Mouse (Mus musculus): ENCODE measurements around the gene Tmprss7. TPM values are rescaled to one million over a fixed set of nuclear protein-coding genes. Genes with fewer than 3 reads are reported as not detected.

Tmprss7 gene
- polyA plus RNA-seq, 1 experiment = not detected

- Histone ChIP-seq H3K4me1 (ENCODE audit: control insufficient read depth, insufficient read depth, insufficient read length, low read length) (no peaks in the 10 kb centered on the region), H3K4me3 (ENCODE audit: insufficient read depth, low read depth, low read length) (no peak overlapping the region), H3K27ac (replicated peaks; ENCODE audit: low read depth, low read length) (no peak overlapping the region)
Observed at GRCm38 (mm10) chr16:45711263-45711662, 17.8 kb upstream of the Tmprss7 start.

DNA sequence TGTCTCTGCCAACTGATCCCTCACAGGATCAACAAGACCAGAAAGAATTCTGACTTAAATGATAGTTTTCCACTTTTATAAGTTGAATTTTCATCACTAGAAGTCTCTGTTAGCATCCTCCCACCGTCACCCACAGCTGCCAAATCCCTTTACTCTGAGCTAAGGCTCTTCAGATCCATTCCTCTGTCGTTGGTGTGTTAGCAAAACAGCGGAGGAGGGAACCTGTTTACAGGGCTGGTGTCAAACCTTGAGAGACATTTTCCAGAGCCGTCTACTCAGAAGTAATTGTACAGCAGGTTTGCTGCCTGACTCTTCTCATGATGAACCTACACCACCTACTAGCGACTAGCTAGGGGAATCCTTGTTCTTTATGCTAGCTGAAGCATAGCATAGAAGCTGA lies 5.8 kb upstream of the Tmprss7 start:
- no peak overlapping the region for H3K4me3 ChIP-seq (ENCODE audit: insufficient read depth, low read depth, low read length)
- H3K4me1 ChIP-seq (ENCODE audit: control insufficient read depth, insufficient read depth, insufficient read length, low read length) = no peaks in the 10 kb centered on the region
- no peak overlapping the region for H3K27ac ChIP-seq (replicated peaks; ENCODE audit: low read depth, low read length)

DNA sequence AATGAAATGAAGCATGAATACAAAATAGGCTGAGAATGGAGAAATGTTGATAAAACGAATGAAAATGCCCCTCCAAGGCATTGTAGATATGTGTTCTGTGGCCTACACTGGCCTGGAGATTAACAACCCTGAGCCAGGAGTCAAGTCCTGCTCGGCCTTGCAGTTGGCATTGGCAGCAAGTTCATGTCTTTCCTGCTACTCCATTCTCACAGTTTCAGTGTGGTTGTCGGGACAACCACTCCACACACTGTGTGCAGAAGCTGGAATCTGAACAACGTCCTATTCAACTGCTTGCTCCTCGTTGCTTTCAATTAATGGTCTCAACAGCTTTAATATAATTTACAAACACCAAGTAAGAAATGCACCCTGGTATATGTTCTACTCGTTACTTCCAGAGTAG lies 4.5 kb upstream of the Tmprss7 start:
- no peak overlapping the region for H3K27ac ChIP-seq (replicated peaks; ENCODE audit: low read depth, low read length)
- no peak overlapping the region for H3K4me3 ChIP-seq (ENCODE audit: insufficient read depth, low read depth, low read length)
- no peaks in the 10 kb centered on the region for H3K4me1 ChIP-seq (ENCODE audit: control insufficient read depth, insufficient read depth, insufficient read length, low read length)

DNA sequence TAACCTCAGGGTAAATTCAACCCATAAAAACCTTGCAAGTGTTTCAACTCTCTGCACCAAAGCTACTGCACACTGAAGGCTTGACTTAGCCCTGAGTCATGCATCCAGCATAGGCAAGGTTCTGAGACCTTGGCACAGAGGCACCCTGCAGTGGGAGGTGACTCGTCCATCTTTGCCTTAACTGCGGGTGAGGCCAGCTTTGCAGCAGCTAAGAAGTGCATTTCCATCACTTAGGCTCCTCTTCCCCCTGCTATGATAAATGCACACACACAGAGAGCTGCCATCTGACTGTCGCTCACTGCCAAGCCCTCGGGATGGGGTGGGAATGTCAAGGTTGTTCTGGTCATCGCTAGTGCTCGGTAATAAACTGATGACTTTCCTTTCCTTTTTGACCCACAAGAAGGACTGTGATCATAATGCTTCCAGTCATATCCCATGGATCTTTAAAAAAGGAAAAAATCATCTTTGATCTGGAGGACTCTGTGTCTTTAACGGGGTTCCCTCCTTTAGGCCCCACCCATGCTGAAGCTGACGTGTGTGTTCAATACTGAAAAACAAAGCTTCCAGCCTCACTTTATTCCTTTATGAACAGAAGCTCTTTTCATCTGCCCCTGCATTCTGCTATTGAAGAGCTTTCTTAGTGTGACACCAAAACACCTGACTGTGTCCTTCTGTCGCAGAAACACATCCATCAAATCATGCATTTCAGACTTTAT lies 2.1 kb upstream of the Tmprss7 start:
- no peaks in the 10 kb centered on the region for H3K4me1 ChIP-seq (ENCODE audit: control insufficient read depth, insufficient read depth, insufficient read length, low read length)
- H3K4me3 ChIP-seq (ENCODE audit: insufficient read depth, low read depth, low read length) = no peak overlapping the region
- no peak overlapping the region for H3K27ac ChIP-seq (replicated peaks; ENCODE audit: low read depth, low read length)

DNA sequence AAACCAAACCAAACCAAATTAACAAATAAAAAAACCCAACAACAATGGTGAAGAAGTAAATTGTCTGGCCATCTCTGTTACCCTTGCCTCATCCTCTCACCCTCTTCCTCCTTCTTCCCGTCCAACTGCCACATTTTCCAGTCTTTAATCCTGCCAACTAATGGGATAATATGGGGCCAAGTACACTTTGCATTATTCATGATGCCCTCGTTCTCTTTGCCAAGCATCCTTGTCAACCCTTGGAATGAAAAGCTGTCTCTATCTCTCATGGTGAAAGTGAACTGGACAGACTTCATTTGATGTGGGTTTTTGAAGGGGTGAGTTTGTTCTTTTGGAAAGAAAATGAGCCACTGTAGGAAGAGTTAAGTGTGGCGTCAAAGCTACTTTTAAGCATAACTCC lies 607 bp downstream of the Tmprss7 start:
- Histone ChIP-seq H3K4me3 (ENCODE audit: insufficient read depth, low read depth, low read length) (no peak overlapping the region), H3K27ac (replicated peaks; ENCODE audit: low read depth, low read length) (no peak overlapping the region), H3K4me1 (ENCODE audit: control insufficient read depth, insufficient read depth, insufficient read length, low read length) (no peaks in the 10 kb centered on the region)

DNA sequence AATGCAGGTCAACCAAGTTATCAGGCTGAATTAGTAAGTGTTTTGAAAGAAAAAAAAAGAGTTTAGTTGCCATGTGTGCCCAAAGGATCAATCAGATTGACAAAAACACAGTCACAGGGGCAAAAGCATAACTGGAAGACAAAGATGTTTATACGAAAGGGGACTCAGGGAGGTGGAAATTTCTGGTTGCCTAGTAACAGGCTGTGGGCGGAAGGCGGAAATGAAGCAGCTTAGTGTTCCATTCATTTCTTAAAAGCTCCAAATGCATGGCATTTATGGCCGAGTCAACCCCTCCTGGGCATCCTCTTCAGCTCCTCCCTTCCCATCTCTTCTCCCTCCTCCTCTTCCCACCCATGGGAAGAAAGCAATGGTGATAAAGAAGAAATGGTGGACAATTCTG lies 3.3 kb downstream of the Tmprss7 start:
- Histone ChIP-seq H3K4me3 (ENCODE audit: insufficient read depth, low read depth, low read length) (no peak overlapping the region), H3K4me1 (ENCODE audit: control insufficient read depth, insufficient read depth, insufficient read length, low read length) (no peaks in the 10 kb centered on the region), H3K27ac (replicated peaks; ENCODE audit: low read depth, low read length) (no peak overlapping the region)

GRCm38 (mm10) chr16:45686833-45687232 lies 6.6 kb downstream of the Tmprss7 start:
- H3K4me3 ChIP-seq (ENCODE audit: insufficient read depth, low read depth, low read length) = no peak overlapping the region
- H3K4me1 ChIP-seq (ENCODE audit: control insufficient read depth, insufficient read depth, insufficient read length, low read length) = no peaks in the 10 kb centered on the region
- no peak overlapping the region for H3K27ac ChIP-seq (replicated peaks; ENCODE audit: low read depth, low read length)

- Histone ChIP-seq H3K27ac (replicated peaks; ENCODE audit: low read depth, low read length) (no peak overlapping the region), H3K4me3 (ENCODE audit: insufficient read depth, low read depth, low read length) (no peak overlapping the region), H3K4me1 (ENCODE audit: control insufficient read depth, insufficient read depth, insufficient read length, low read length) (no peaks in the 10 kb centered on the region)
Observed at GRCm38 (mm10) chr16:45685295-45685694, 8.2 kb downstream of the Tmprss7 start.

- H3K4me3 ChIP-seq (ENCODE audit: insufficient read depth, low read depth, low read length) = no peak overlapping the region
- H3K27ac ChIP-seq (replicated peaks; ENCODE audit: low read depth, low read length) = no peak overlapping the region
- H3K4me1 ChIP-seq (ENCODE audit: control insufficient read depth, insufficient read depth, insufficient read length, low read length) = no peaks in the 10 kb centered on the region
Observed at GRCm38 (mm10) chr16:45684815-45685214, 8.6 kb downstream of the Tmprss7 start.

- no peak overlapping the region for H3K27ac ChIP-seq (replicated peaks; ENCODE audit: low read depth, low read length)
- no peak overlapping the region for H3K4me3 ChIP-seq (ENCODE audit: insufficient read depth, low read depth, low read length)
Observed at GRCm38 (mm10) chr16:45676462-45676861, 17.0 kb downstream of the Tmprss7 start.

DNA sequence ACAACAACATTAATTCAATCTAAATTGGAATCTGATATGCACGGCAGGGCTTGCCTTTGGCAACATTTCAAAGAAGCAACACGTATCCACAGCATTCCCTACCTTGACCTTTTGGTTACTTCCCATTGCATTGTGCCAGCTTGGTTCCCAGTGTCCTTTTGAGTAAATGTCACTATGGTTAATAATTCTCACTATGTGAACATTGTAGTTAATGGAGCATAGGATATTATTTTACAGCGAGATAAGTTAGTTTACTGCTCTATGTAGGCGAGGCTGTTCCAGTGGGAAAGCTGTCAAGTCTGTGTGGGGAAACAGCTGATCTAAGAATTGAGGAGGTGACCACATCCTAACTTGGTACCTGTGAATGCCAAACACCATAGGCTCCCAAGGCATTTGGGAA lies 23.5 kb downstream of the Tmprss7 start:
- no peaks in the 10 kb centered on the region for H3K4me1 ChIP-seq (ENCODE audit: control insufficient read depth, insufficient read depth, insufficient read length, low read length)
- H3K27ac ChIP-seq (replicated peaks; ENCODE audit: low read depth, low read length) = no peak overlapping the region
- no peak overlapping the region for H3K4me3 ChIP-seq (ENCODE audit: insufficient read depth, low read depth, low read length)

More at GRCm38 (mm10) chr16:45676462-45676861, 17.0 kb downstream of the Tmprss7 start:
- H3K4me1 ChIP-seq (ENCODE audit: control insufficient read depth, insufficient read depth, insufficient read length, low read length) = no peaks in the 10 kb centered on the region

- no peak overlapping the region for H3K4me3 ChIP-seq (ENCODE audit: insufficient read depth, low read depth, low read length)
- H3K27ac ChIP-seq (replicated peaks; ENCODE audit: low read depth, low read length) = no peak overlapping the region
- H3K4me1 ChIP-seq (ENCODE audit: control insufficient read depth, insufficient read depth, insufficient read length, low read length) = no peaks in the 10 kb centered on the region
Observed at GRCm38 (mm10) chr16:45668178-45668577, 25.3 kb downstream of the Tmprss7 start.

- Histone ChIP-seq H3K27ac (replicated peaks; ENCODE audit: low read depth, low read length) (no peak overlapping the region), H3K4me1 (ENCODE audit: control insufficient read depth, insufficient read depth, insufficient read length, low read length) (no peaks in the 10 kb centered on the region), H3K4me3 (ENCODE audit: insufficient read depth, low read depth, low read length) (no peak overlapping the region)
Observed at GRCm38 (mm10) chr16:45666136-45666535, 27.3 kb downstream of the Tmprss7 start.

DNA sequence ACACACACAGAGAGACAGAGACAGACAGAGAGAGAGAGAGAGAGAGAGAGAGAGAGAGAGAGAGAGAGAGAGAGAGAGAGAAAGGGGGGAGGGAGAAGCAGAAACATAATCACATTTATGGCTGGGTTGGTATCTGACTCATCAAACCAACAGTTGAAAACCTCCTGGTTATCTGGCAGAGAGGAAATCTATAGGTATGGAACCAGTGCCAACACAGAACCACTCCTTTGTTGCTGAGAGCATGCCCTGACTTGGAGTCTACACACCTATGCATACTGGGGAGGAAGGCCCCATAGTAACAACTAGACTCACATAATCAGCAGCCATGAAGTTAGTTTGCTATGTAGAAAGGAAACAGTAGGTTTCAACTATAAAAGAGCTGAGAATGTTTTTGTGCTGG lies 31.1 kb downstream of the Tmprss7 start:
- H3K27ac ChIP-seq (replicated peaks; ENCODE audit: low read depth, low read length) = no peak overlapping the region
- H3K4me3 ChIP-seq (ENCODE audit: insufficient read depth, low read depth, low read length) = no peak overlapping the region
- no peaks in the 10 kb centered on the region for H3K4me1 ChIP-seq (ENCODE audit: control insufficient read depth, insufficient read depth, insufficient read length, low read length)

- H3K4me1 ChIP-seq (ENCODE audit: control insufficient read depth, insufficient read depth, insufficient read length, low read length) = no peaks in the 10 kb centered on the region
- H3K27ac ChIP-seq (replicated peaks; ENCODE audit: low read depth, low read length) = no peak overlapping the region
- no peak overlapping the region for H3K4me3 ChIP-seq (ENCODE audit: insufficient read depth, low read depth, low read length)
Observed at GRCm38 (mm10) chr16:45659596-45659995, 33.9 kb downstream of the Tmprss7 start.

GRCm38 (mm10) chr16:45658248-45658647 lies 35.2 kb downstream of the Tmprss7 start:
- Histone ChIP-seq H3K27ac (replicated peaks; ENCODE audit: low read depth, low read length) (no peak overlapping the region), H3K4me1 (ENCODE audit: control insufficient read depth, insufficient read depth, insufficient read length, low read length) (no peaks in the 10 kb centered on the region), H3K4me3 (ENCODE audit: insufficient read depth, low read depth, low read length) (no peak overlapping the region)

Data from brown adipose tissue, adult 24 weeks (tissue).